Mouse (Mus musculus) MEL (cell line): ENCODE measurements around the gene C330021F23Rik. TPM values are rescaled to one million over a fixed set of nuclear protein-coding genes. Genes with fewer than 3 reads are reported as not detected.
A peak's percentile ranks its signal among the peaks of the same experiment; 100 is the strongest.

Source experiments
- DNase-seq: peaks from one replicate; pipeline ENCODE4 v3.0.0; 2011; ENCODE audit warnings: low read depth, low spot score
- H3K27ac ChIP-seq: 2 replicates; pipeline ENCODE4 v1.5.1; 2012; ENCODE audit warnings: low read depth, mild to moderate bottlenecking, control low read depth, low read length, moderate library complexity; ENCODE audit not compliant: control insufficient read depth
- H3K27me3 ChIP-seq, 2 experiments: fragments of 150-350 bp in 1 of 2; sonication (generic) in 1 of 2; 2 replicates each; pipeline ENCODE4 v1.6.1; 2012; ENCODE audit warnings: low read length in 2 of 2, mild to moderate bottlenecking in 2 of 2, improper control_type of control experiment in 1 of 2, moderate library complexity in 1 of 2; ENCODE audit not compliant: insufficient read depth in 2 of 2, control insufficient read depth in 1 of 2
- H3K36me3 ChIP-seq, 2 experiments: 2 replicates each; pipeline ENCODE4 v1.6.1; 2012 to 2014; ENCODE audit warnings: low read length in 2 of 2, improper control_type of control experiment in 1 of 2, inconsistent platforms in 1 of 2, mild to moderate bottlenecking in 1 of 2; ENCODE audit not compliant: insufficient read depth in 2 of 2, control insufficient read depth in 1 of 2
- H3K4me1 ChIP-seq, 2 experiments: fragments of 150-350 bp in 1 of 2; sonication (generic) in 1 of 2; 2 replicates each; pipeline ENCODE4 v1.6.1; 2012; ENCODE audit warnings: low read length in 2 of 2, improper control_type of control experiment in 1 of 2, mild to moderate bottlenecking in 1 of 2; ENCODE audit not compliant: insufficient read depth in 2 of 2, control insufficient read depth in 1 of 2
- H3K4me3 ChIP-seq, 2 experiments: fragments of 150-350 bp in 1 of 2; sonication (generic) in 1 of 2; 2 replicates each; pipeline ENCODE4 v1.5.1; 2012; ENCODE audit warnings: low read depth in 2 of 2, low read length in 2 of 2, mild to moderate bottlenecking in 2 of 2, moderate library complexity in 2 of 2, control low read depth in 1 of 2, improper control_type of control experiment in 1 of 2; ENCODE audit not compliant: control insufficient read depth in 1 of 2, insufficient read depth in 1 of 2
- H3K79me2 ChIP-seq: 2 replicates; pipeline ENCODE4 v1.6.1; 2012; ENCODE audit warnings: mild to moderate bottlenecking, low read length, moderate library complexity; ENCODE audit not compliant: control insufficient read depth, poor library complexity, insufficient read depth
- H3K9ac ChIP-seq: 2 replicates; pipeline ENCODE4 v1.6.1; 2012; ENCODE audit warnings: low read depth, mild to moderate bottlenecking, control low read depth, low read length, moderate library complexity; ENCODE audit not compliant: control insufficient read depth, poor library complexity, severe bottlenecking
- H3K9me3 ChIP-seq: fragments of 150-350 bp; sonication (generic); replicated peaks from 2 replicates; pipeline ENCODE4 v1.6.1; 2012; ENCODE audit warnings: mild to moderate bottlenecking, low read length, improper control_type of control experiment, moderate library complexity; ENCODE audit not compliant: insufficient read depth
- BHLHE40 ChIP-seq: IDR thresholded peaks from 2 replicates; pipeline ENCODE4 v1.6.1; 2012; ENCODE audit warnings: low read depth, mild to moderate bottlenecking, inconsistent platforms, low read length, improper control_type of control experiment, borderline replicate concordance
- CHD1 ChIP-seq: IDR thresholded peaks from 2 replicates; pipeline ENCODE4 v1.6.1; 2012; ENCODE audit warnings: low read depth, mild to moderate bottlenecking, inconsistent platforms, low read length, improper control_type of control experiment
- CHD2 ChIP-seq: IDR thresholded peaks from 2 replicates; pipeline ENCODE4 v1.6.1; 2011; ENCODE audit warnings: low read length, improper control_type of control experiment
- CTCF ChIP-seq, 3 experiments: IDR thresholded peaks in 2 of 3; conservative IDR thresholded peaks in 1 of 3; 2 replicates each; pipeline ENCODE4 v1.5.1; 2011 to 2012; ENCODE audit warnings: low read length in 3 of 3, low read depth in 2 of 3, mild to moderate bottlenecking in 2 of 3, improper control_type of control experiment in 1 of 3, inconsistent platforms in 1 of 3, mixed read lengths in 1 of 3, moderate library complexity in 1 of 3; ENCODE audit not compliant: control insufficient read depth in 1 of 3, insufficient read depth in 1 of 3, poor library complexity in 1 of 3, severe bottlenecking in 1 of 3
- ELF1 ChIP-seq: IDR thresholded peaks from 2 replicates; pipeline ENCODE4 v1.6.1; 2014; ENCODE audit warnings: low read depth, mild to moderate bottlenecking, inconsistent platforms, low read length, improper control_type of control experiment, moderate library complexity
- EP300 ChIP-seq, 2 experiments: IDR thresholded peaks; 2 replicates each; pipeline ENCODE4 v1.6.1; 2011; ENCODE audit warnings: improper control_type of control experiment in 2 of 2, low read length in 2 of 2, low read depth in 1 of 2, mild to moderate bottlenecking in 1 of 2
- ETS1 ChIP-seq: IDR thresholded peaks from 2 replicates; pipeline ENCODE4 v1.6.1; 2012; ENCODE audit warnings: low read depth, mild to moderate bottlenecking, inconsistent platforms, low read length, improper control_type of control experiment, moderate library complexity
- GABPA ChIP-seq: IDR thresholded peaks from 2 replicates; pipeline ENCODE4 v1.6.1; 2012; ENCODE audit warnings: low read depth, mild to moderate bottlenecking, inconsistent platforms, low read length, improper control_type of control experiment, moderate library complexity
- GATA1 ChIP-seq: IDR thresholded peaks from 2 replicates; pipeline ENCODE4 v1.6.1; 2011; ENCODE audit warnings: low read depth, low read length, improper control_type of control experiment
- HCFC1 ChIP-seq: IDR thresholded peaks from 2 replicates; pipeline ENCODE4 v1.6.1; 2012; ENCODE audit warnings: low read depth, mild to moderate bottlenecking, inconsistent platforms, low read length, improper control_type of control experiment, moderate library complexity
- MAX ChIP-seq: IDR thresholded peaks from 2 replicates; pipeline ENCODE4 v1.6.1; 2011; ENCODE audit warnings: low read length, improper control_type of control experiment
- MAZ ChIP-seq: IDR thresholded peaks from 2 replicates; pipeline ENCODE4 v1.6.1; 2012; ENCODE audit warnings: low read depth, mild to moderate bottlenecking, inconsistent platforms, low read length, improper control_type of control experiment
- MXI1 ChIP-seq: IDR thresholded peaks from 2 replicates; pipeline ENCODE4 v1.6.1; 2011; ENCODE audit warnings: mild to moderate bottlenecking, low read depth, low read length, improper control_type of control experiment
- MYC ChIP-seq: IDR thresholded peaks from 2 replicates; pipeline ENCODE4 v1.6.1; 2011; ENCODE audit warnings: low read depth, mild to moderate bottlenecking, low read length, improper control_type of control experiment, moderate library complexity
- NELFE ChIP-seq: IDR thresholded peaks from 2 replicates; pipeline ENCODE4 v1.6.1; 2011; ENCODE audit warnings: low read depth, low read length, improper control_type of control experiment
- POLR2A ChIP-seq, 2 experiments: IDR thresholded peaks; 2 replicates each; pipeline ENCODE4 v1.6.1; 2011 to 2012; ENCODE audit warnings: low read length in 2 of 2, mild to moderate bottlenecking in 2 of 2, control low read depth in 1 of 2, improper control_type of control experiment in 1 of 2, low read depth in 1 of 2, moderate library complexity in 1 of 2; ENCODE audit not compliant: control insufficient read depth in 1 of 2, insufficient read depth in 1 of 2, poor library complexity in 1 of 2
- POLR2AphosphoS2 ChIP-seq: IDR thresholded peaks from 2 replicates; pipeline ENCODE4 v1.6.1; 2011; ENCODE audit warnings: low read length, improper control_type of control experiment
- POLR2AphosphoS5 ChIP-seq: IDR thresholded peaks from 2 replicates; pipeline ENCODE4 v1.6.1; 2012; ENCODE audit warnings: low read depth, borderline replicate concordance, mild to moderate bottlenecking, inconsistent platforms, low read length, moderate library complexity, mixed read lengths
- RAD21 ChIP-seq: IDR thresholded peaks from 2 replicates; pipeline ENCODE4 v1.6.1; 2011; ENCODE audit warnings: mild to moderate bottlenecking, low read depth, low read length, improper control_type of control experiment
- RCOR1 ChIP-seq: IDR thresholded peaks from 2 replicates; pipeline ENCODE4 v1.6.1; 2012; ENCODE audit warnings: low read depth, mild to moderate bottlenecking, inconsistent platforms, low read length, improper control_type of control experiment
- SIN3A ChIP-seq: IDR thresholded peaks from 2 replicates; pipeline ENCODE4 v1.6.1; 2012; ENCODE audit warnings: low read length, improper control_type of control experiment, inconsistent platforms
- SMC3 ChIP-seq: IDR thresholded peaks from 2 replicates; pipeline ENCODE4 v1.6.1; 2011; ENCODE audit warnings: low read depth, low read length, improper control_type of control experiment
- TAL1 ChIP-seq: IDR thresholded peaks from 2 replicates; pipeline ENCODE4 v1.6.1; 2012; ENCODE audit warnings: mild to moderate bottlenecking, inconsistent platforms, low read length, moderate library complexity, mixed read lengths
- TBP ChIP-seq: IDR thresholded peaks from 2 replicates; pipeline ENCODE4 v1.8.0; 2011; ENCODE audit warnings: low read depth, low read length, improper control_type of control experiment
- TCF12 ChIP-seq: IDR thresholded peaks from 2 replicates; pipeline ENCODE4 v1.6.1; 2014; ENCODE audit warnings: low read depth, mild to moderate bottlenecking, inconsistent platforms, low read length, improper control_type of control experiment, moderate library complexity
- USF1 ChIP-seq: IDR thresholded peaks from 2 replicates; pipeline ENCODE4 v1.6.1; 2014; ENCODE audit warnings: low read depth, mild to moderate bottlenecking, inconsistent platforms, low read length, improper control_type of control experiment, moderate library complexity
- USF2 ChIP-seq, 2 experiments: IDR thresholded peaks; 2 replicates each; pipeline ENCODE4 v1.6.1; 2011 to 2012; ENCODE audit warnings: improper control_type of control experiment in 2 of 2, low read length in 2 of 2, borderline replicate concordance in 1 of 2, inconsistent platforms in 1 of 2, low read depth in 1 of 2, mild to moderate bottlenecking in 1 of 2; ENCODE audit not compliant: insufficient read depth in 1 of 2
- ZC3H11A ChIP-seq: IDR thresholded peaks from 2 replicates; pipeline ENCODE4 v1.6.1; 2012; ENCODE audit warnings: low read depth, mild to moderate bottlenecking, inconsistent platforms, low read length, improper control_type of control experiment
- ZNF384 ChIP-seq: IDR thresholded peaks from 2 replicates; pipeline ENCODE4 v1.6.1; 2012; ENCODE audit warnings: low read depth, mild to moderate bottlenecking, inconsistent platforms, low read length, improper control_type of control experiment
- polyA plus RNA-seq, 2 experiments: library from polyadenylated mRNA; stranded (reverse) in 1 of 2; unstranded in 1 of 2; fragments of >175 nt in 1 of 2; fragments of >200 nt in 1 of 2; gene quantifications; 2 replicates each; pipeline versions ENCODE4 v1.2.1 to v1.2.4; 2012; ENCODE audit warnings: low replicate concordance in 2 of 2, low read depth in 1 of 2; ENCODE audit not compliant: insufficient read length in 2 of 2, insufficient read depth in 1 of 2, missing spikeins in 1 of 2
- total RNA-seq: library from RNA; depleted of rRNA; stranded (reverse); fragments of 300-350 nt; gene quantifications from 2 replicates; pipeline ENCODE4 v1.2.3, GENCODE M21; 2012

C330021F23Rik gene
- total and polyA plus RNA-seq, 3 experiments = 0.53 to 1.2 TPM; not detected in 1

DNA sequence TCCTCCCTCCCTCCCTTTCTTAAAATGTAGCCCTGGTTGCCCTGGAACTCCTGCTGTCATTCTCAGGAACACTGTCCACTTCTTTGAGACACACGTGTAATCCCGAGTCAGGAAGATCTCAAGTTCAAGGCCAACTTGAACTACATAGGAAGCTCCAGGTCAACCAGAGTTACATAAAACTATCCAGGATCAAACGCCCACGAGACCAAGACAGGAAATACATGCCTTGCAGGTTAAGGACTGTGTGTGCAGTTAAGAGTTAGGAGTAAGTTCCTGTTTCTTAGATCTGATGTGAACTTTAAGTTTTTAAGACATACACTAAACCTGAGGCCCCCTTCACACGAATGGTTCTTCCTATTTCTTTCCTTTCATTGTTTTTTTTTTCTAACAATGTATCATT, 59.2 kb downstream of the C330021F23Rik start:
- Histone ChIP-seq H3K4me3 (peak overlapping the region; percentile 30 to 51), H3K4me1 (peaks cover 10 to 23% of the 10 kb centered on the region in 2 experiments), H3K27ac (peak overlapping the region; percentile 99), H3K9ac (peak overlapping the region; percentile 67), H3K9me3 (no peaks in the 10 kb centered on the region), H3K36me3 (peaks cover 0 to 26% of the 10 kb centered on the region in 2 experiments; a peak in 2 of 4 replicates), H3K27me3 (no peaks in the 10 kb centered on the region), H3K79me2 (peaks cover 8% of the 10 kb centered on the region)
- TF ChIP-seq GABPA = no peak
- TF ChIP-seq POLR2AphosphoS5 = no peak
- peak; percentile 29; the same call in 1 of the 2 replicates for TF ChIP-seq POLR2AphosphoS2
- TF ChIP-seq POLR2A (IDR thresholded peaks at IDR 0.05; ENCODE audit: control insufficient read depth in 1 of 2, insufficient read depth in 1 of 2, low read depth in 1 of 2, low read length in 2 of 2, poor library complexity in 1 of 2) = peak in 1 of 2 experiments; percentile 50; a peak in 2 of 4 replicates
- peak; percentile 51; the same call in 1 of the 2 replicates for TF ChIP-seq MAX
- peak; percentile 39; the same call in 1 of the 2 replicates for TF ChIP-seq BHLHE40
- TF ChIP-seq TBP = peak; percentile 44
- TF ChIP-seq ZNF384 = peak; percentile 73
- TF ChIP-seq USF2 (IDR thresholded peaks at IDR 0.05; ENCODE audit: borderline replicate concordance in 1 of 2, insufficient read depth in 1 of 2, low read depth in 1 of 2, low read length in 2 of 2) = no peak
- TF ChIP-seq HCFC1 = peak; percentile 45; the same call in 1 of the 2 replicates
- TF ChIP-seq RAD21 = no peak
- peak; percentile 43 for TF ChIP-seq NELFE
- TF ChIP-seq CHD2 = peak; percentile 25
- no peak for TF ChIP-seq RCOR1
- no peak for TF ChIP-seq CTCF (IDR thresholded peaks at IDR 0.05 in 2 of 3, conservative IDR thresholded peaks at IDR 0.05 in 1 of 3; ENCODE audit: control insufficient read depth in 1 of 3, insufficient read depth in 1 of 3, low read depth in 2 of 3, low read length in 3 of 3, poor library complexity in 1 of 3, severe bottlenecking in 1 of 3)
- peak; percentile 60; the same call in 1 of the 2 replicates for TF ChIP-seq MXI1
- TF ChIP-seq ZC3H11A = no peak
- TF ChIP-seq MYC = peak; percentile 67; the same call in 1 of the 2 replicates
- TF ChIP-seq SIN3A = peak; percentile 64
- TF ChIP-seq SMC3 = no peak; the same call in 1 of the 2 replicates
- peak; percentile 42; the same call in 1 of the 2 replicates for TF ChIP-seq ELF1
- TF ChIP-seq GATA1 = peak; percentile 40; the same call in 1 of the 2 replicates
- TF ChIP-seq ETS1 = no peak
- no peak; the same call in 1 of the 2 replicates for TF ChIP-seq MAZ
- peak; percentile 65 to 74 for TF ChIP-seq EP300 (IDR thresholded peaks at IDR 0.05; ENCODE audit: low read depth in 1 of 2, low read length in 2 of 2)
- TF ChIP-seq TAL1 = peak; percentile 13; the same call in 1 of the 2 replicates
- TF ChIP-seq USF1 = peak; percentile 40; the same call in 1 of the 2 replicates
- TF ChIP-seq TCF12 = peak; percentile 38; the same call in 1 of the 2 replicates
- TF ChIP-seq CHD1 = peak; percentile 46; the same call in 1 of the 2 replicates
- DNase-seq = peak; percentile 90
